Comparison of ENCODE assay signal across 14 mouse cellular contexts in the genomic region with DNA sequence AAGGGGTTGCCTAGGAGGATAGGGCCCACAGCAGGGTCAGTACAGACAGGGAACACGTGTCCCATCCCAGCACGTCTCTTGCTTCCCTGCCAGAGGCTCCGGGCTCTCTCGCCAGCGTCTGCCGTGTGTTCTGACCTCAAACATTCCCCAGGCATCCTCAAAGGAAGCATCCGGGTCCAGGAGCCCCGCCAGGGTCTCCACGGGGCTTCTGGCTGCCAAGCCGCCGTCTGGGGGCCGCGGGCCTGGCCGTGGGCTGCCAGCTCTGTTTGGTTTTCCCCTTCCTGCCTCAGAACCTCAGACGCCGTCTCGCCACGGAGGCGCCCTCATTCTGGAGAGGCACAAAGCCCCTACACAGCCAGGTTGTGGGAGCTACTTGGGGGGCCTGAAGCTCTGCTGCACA. TPM values are rescaled to one million over a fixed set of nuclear protein-coding genes. Genes with fewer than 3 reads are reported as not detected.
DNase-seq lines count a peak whose midpoint lies in the region; ATAC-seq and TF ChIP-seq lines count a peak whose summit lies in the region.
"Had no signal": no experiment of that assay in that cellular context is flagged by ENCODE, and none has a peak within 500 bp of the region (broad histone marks: within the 10 kb centered on the region; RNA-seq: fewer than 3 reads in every experiment).

No protein-coding gene starts in this region.

- H3K36me3 ChIP-seq in lung, embryonic 16.5 days (ENCODE audit: control insufficient read depth, insufficient read depth, low read length) = no peaks in the 10 kb centered on the region
- H3K36me3 ChIP-seq in embryonic facial prominence, embryonic 14.5 days (ENCODE audit: control insufficient read depth, insufficient read depth, low read length) = no peaks in the 10 kb centered on the region
- H3K36me3 ChIP-seq in limb, embryonic 14.5 days (ENCODE audit: control insufficient read depth, insufficient read depth, low read length) = no peaks in the 10 kb centered on the region

- no peak for TF ChIP-seq POLR2A in limb, embryonic 14.5 days (IDR thresholded peaks at IDR 0.05; ENCODE audit: borderline replicate concordance, extremely low read depth, insufficient read depth, insufficient read length)

- WGBS in lung, embryonic 16.5 days = 11% methylated on average over 19 of the region's 19 CpGs
- WGBS in embryonic facial prominence, embryonic 14.5 days = 18% methylated on average over 7 of the region's 19 CpGs
- WGBS in limb, embryonic 14.5 days = 33% methylated on average over 19 of the region's 19 CpGs

- ATAC-seq in lung, embryonic 16.5 days (ENCODE audit: low read depth) = no peak
- ATAC-seq in embryonic facial prominence, embryonic 14.5 days (ENCODE audit: low read depth) = no peak
- ATAC-seq in limb, embryonic 14.5 days (ENCODE audit: low FRiP score, low read depth) = 0 out of 2 replicates have a peak, but pooled peaks have one; percentile 9
- ATAC-seq: CD4-positive, CD25-positive, alpha-beta regulatory T cell, adult 4 months; forebrain, embryonic 16.5 days had no signal

- 0 out of 2 replicates have a peak overlapping the region, but pooled peaks have one; percentile 7 for H3K4me2 ChIP-seq in lung, embryonic 16.5 days (ENCODE audit: low read depth, low read length)
- H3K4me2 ChIP-seq in embryonic facial prominence, embryonic 14.5 days (ENCODE audit: low read depth, low read length) = no peak overlapping the region
- H3K4me2 ChIP-seq in limb, embryonic 14.5 days (replicated peaks; ENCODE audit: low read depth, low read length, severe bottlenecking) = no peak overlapping the region

- peaks cover 52% of the 10 kb centered on the region for H3K4me1 ChIP-seq in lung, embryonic 16.5 days (replicated peaks; ENCODE audit: control insufficient read depth, insufficient read depth, low read length)
- H3K4me1 ChIP-seq in embryonic facial prominence, embryonic 14.5 days (ENCODE audit: control insufficient read depth, insufficient read depth, low read length) = peaks cover 36% of the 10 kb centered on the region
- peaks cover 50% of the 10 kb centered on the region for H3K4me1 ChIP-seq in limb, embryonic 14.5 days (ENCODE audit: control insufficient read depth, insufficient read depth, low read length)

- H3K4me3 ChIP-seq in lung, embryonic 16.5 days (ENCODE audit: low read length) = no peak overlapping the region
- no peak overlapping the region for H3K4me3 ChIP-seq in embryonic facial prominence, embryonic 14.5 days (ENCODE audit: low read depth, low read length)
- H3K4me3 ChIP-seq in limb, embryonic 14.5 days (replicated peaks; ENCODE audit: low read length) = no peak overlapping the region

- peak overlapping the region; percentile 86 for H3K27ac ChIP-seq in lung, embryonic 16.5 days (ENCODE audit: low read length)
- H3K27ac ChIP-seq in embryonic facial prominence, embryonic 14.5 days (replicated peaks; ENCODE audit: low read depth, low read length) = peak overlapping the region; percentile 79
- H3K27ac ChIP-seq in limb, embryonic 14.5 days (replicated peaks; ENCODE audit: low read depth, low read length) = peak overlapping the region; percentile 63

- H3K9ac ChIP-seq in lung, embryonic 16.5 days (ENCODE audit: low read length) = peak overlapping the region; percentile 59
- H3K9ac ChIP-seq in embryonic facial prominence, embryonic 14.5 days (ENCODE audit: low read depth, low read length) = no peak overlapping the region; the same call in none of the 2 replicates
- 0 out of 2 replicates have a peak overlapping the region, but pooled peaks have one; percentile 12 for H3K9ac ChIP-seq in limb, embryonic 14.5 days (ENCODE audit: low read depth, low read length, severe bottlenecking)

- H3K27me3 ChIP-seq in lung, embryonic 16.5 days (ENCODE audit: control insufficient read depth, insufficient read depth, low read depth, low read length) = no peaks in the 10 kb centered on the region
- no peaks in the 10 kb centered on the region for H3K27me3 ChIP-seq in embryonic facial prominence, embryonic 14.5 days (replicated peaks; ENCODE audit: control insufficient read depth, insufficient read depth, low read length)
- H3K27me3 ChIP-seq in limb, embryonic 14.5 days (ENCODE audit: control insufficient read depth, insufficient read depth, low read length) = no peaks in the 10 kb centered on the region

- no peaks in the 10 kb centered on the region for H3K9me3 ChIP-seq in lung, embryonic 16.5 days (ENCODE audit: control insufficient read depth, low read length)
- no peaks in the 10 kb centered on the region for H3K9me3 ChIP-seq in embryonic facial prominence, embryonic 14.5 days (ENCODE audit: control insufficient read depth, low read length)
- no peaks in the 10 kb centered on the region for H3K9me3 ChIP-seq in limb, embryonic 14.5 days (ENCODE audit: control insufficient read depth, low read length)

- DNase-seq in heart, adult 11 months = peak; percentile 94
- no peak for DNase-seq in heart, adult 8-10 months (ENCODE audit: low spot score)
- DNase-seq in lung, postnatal 14 days = no peak
- DNase-seq in embryonic facial prominence, embryonic 14.5 days (ENCODE audit: low spot score) = peak; percentile 63
- DNase-seq in limb, embryonic 14.5 days (ENCODE audit: low spot score) = peak; percentile 42
- DNase-seq in right cerebral cortex, postnatal 25 days = no peak
- DNase-seq in left cerebral cortex, adult 9 months (ENCODE audit: low spot score in 2 of 2) = no peak

RNA-seq across cellular contexts. Expression of a gene that starts 1.0 kb away (rescaled TPM):
- total RNA-seq in heart, adult 8-10 months (2022) = under 1 TPM in 1 of 4 experiments, not detected in 3; 0.25 TPM
- polyA plus RNA-seq in lung, embryonic 16.5 days (2015; fragmentation: Nextera tagmentation; extraction: Ambion mirVana) = 0.48 and 1.2 TPM in 2 replicates
- 1.9 and 3.9 TPM in 2 replicates for polyA plus RNA-seq in embryonic facial prominence, embryonic 14.5 days (2014; fragmentation: Nextera tagmentation; extraction: Ambion mirVana)
- polyA plus RNA-seq in limb, embryonic 14.5 days (2012; rRNA removed) = 4.9 and 7.3 TPM in 2 replicates
- polyA plus RNA-seq in limb, embryonic 14.5 days (2014; fragmentation: Nextera tagmentation; extraction: Ambion mirVana) = 1.5 and 2.0 TPM in 2 replicates
- total RNA-seq: heart, postnatal 36 days; left cerebral cortex, postnatal 25 days; midbrain, postnatal 0 days had no signal
- polyA plus RNA-seq: CD4-positive, CD25-positive, alpha-beta regulatory T cell, adult 4 months; cortical plate, adult 2 months; forebrain, embryonic 16.5 days; midbrain, postnatal 0 days had no signal

RNA-seq across cellular contexts. Expression of a gene that starts 8.0 kb away (rescaled TPM):
- 1 to 10 TPM; 5.1 to 10.0 (median 7.8) TPM for total RNA-seq in heart, adult 8-10 months (2022)
- polyA plus RNA-seq in lung, embryonic 16.5 days (2015; fragmentation: Nextera tagmentation; extraction: Ambion mirVana) = 17.6 and 61.1 TPM in 2 replicates
- 319 and 564 TPM in 2 replicates for polyA plus RNA-seq in embryonic facial prominence, embryonic 14.5 days (2014; fragmentation: Nextera tagmentation; extraction: Ambion mirVana)
- 60.8 and 156 TPM in 2 replicates for polyA plus RNA-seq in limb, embryonic 14.5 days (2012; rRNA removed)
- 76.8 and 134 TPM in 2 replicates for polyA plus RNA-seq in limb, embryonic 14.5 days (2014; fragmentation: Nextera tagmentation; extraction: Ambion mirVana)
- total RNA-seq: left cerebral cortex, postnatal 25 days; midbrain, postnatal 0 days had no signal
- polyA plus RNA-seq: CD4-positive, CD25-positive, alpha-beta regulatory T cell, adult 4 months; forebrain, embryonic 16.5 days had no signal

RNA-seq across cellular contexts. Expression of a gene that starts 27.0 kb away (rescaled TPM):
- total RNA-seq in heart, adult 8-10 months (2022) = 10 to 100 TPM; 24.0 to 40.3 (median 31.7) TPM
- polyA plus RNA-seq in lung, embryonic 16.5 days (2015; fragmentation: Nextera tagmentation; extraction: Ambion mirVana) = 110 and 118 TPM in 2 replicates
- 40.1 and 42.6 TPM in 2 replicates for polyA plus RNA-seq in embryonic facial prominence, embryonic 14.5 days (2014; fragmentation: Nextera tagmentation; extraction: Ambion mirVana)
- 102 TPM in 2 replicates for polyA plus RNA-seq in limb, embryonic 14.5 days (2012; rRNA removed)
- polyA plus RNA-seq in limb, embryonic 14.5 days (2014; fragmentation: Nextera tagmentation; extraction: Ambion mirVana) = 45.8 and 48.0 TPM in 2 replicates

RNA-seq across cellular contexts. Expression of a gene that starts 45.8 kb away (rescaled TPM):
- total RNA-seq in heart, adult 8-10 months (2022) = 1,000 to 10,000 TPM; 1,038 to 1,126 (median 1,089) TPM
- 302 and 328 TPM in 2 replicates for polyA plus RNA-seq in lung, embryonic 16.5 days (2015; fragmentation: Nextera tagmentation; extraction: Ambion mirVana)
- polyA plus RNA-seq in embryonic facial prominence, embryonic 14.5 days (2014; fragmentation: Nextera tagmentation; extraction: Ambion mirVana) = 342 and 350 TPM in 2 replicates
- polyA plus RNA-seq in limb, embryonic 14.5 days (2012; rRNA removed) = 237 and 274 TPM in 2 replicates
- polyA plus RNA-seq in limb, embryonic 14.5 days (2014; fragmentation: Nextera tagmentation; extraction: Ambion mirVana) = 334 and 354 TPM in 2 replicates

RNA-seq across cellular contexts. Expression of a gene that starts 51.2 kb away (rescaled TPM):
- total RNA-seq in heart, adult 8-10 months (2022) = 10 to 100 TPM in 1 of 4 experiments, 1 to 10 TPM in 2, under 1 TPM in 1; 0.63 to 14.1 (median 6.3) TPM
- polyA plus RNA-seq in lung, embryonic 16.5 days (2015; fragmentation: Nextera tagmentation; extraction: Ambion mirVana) = 2.5 and 3.2 TPM in 2 replicates
- polyA plus RNA-seq in embryonic facial prominence, embryonic 14.5 days (2014; fragmentation: Nextera tagmentation; extraction: Ambion mirVana) = 0.46 TPM in 1 of 2 replicates, not detected in the other
- polyA plus RNA-seq in limb, embryonic 14.5 days (2012; rRNA removed) = 0.09 TPM in 1 of 2 replicates, not detected in the other
- not detected in 2 replicates for polyA plus RNA-seq in limb, embryonic 14.5 days (2014; fragmentation: Nextera tagmentation; extraction: Ambion mirVana)
- total RNA-seq: midbrain, postnatal 0 days had no signal
- polyA plus RNA-seq: CD4-positive, CD25-positive, alpha-beta regulatory T cell, adult 4 months; forebrain, embryonic 16.5 days; midbrain, postnatal 0 days had no signal

Comparison
In these comparisons a context has a peak if more than half of its experiments do, and no peak if none do; other contexts are left out.
1. DNase-seq: peak in heart, adult 11 months (single experiment), embryonic facial prominence, embryonic 14.5 days (single experiment) and limb, embryonic 14.5 days (single experiment); none in heart, adult 8-10 months (single experiment), lung, postnatal 14 days (single experiment), right cerebral cortex, postnatal 25 days (single experiment) and left cerebral cortex, adult 9 months (0 of 2).
2. Peak in every context shown above with its lines, with median percentiles within 50 percentile points of each other: H3K27ac ChIP-seq.